16 mouse cellular contexts compared by ENCODE assay signal in genomic region chr13:99138351-99139255, GRCm38 (mm10). TPM values are rescaled to one million over a fixed set of nuclear protein-coding genes. Genes with fewer than 3 reads are reported as not detected.
DNase-seq lines count a peak whose midpoint lies in the region; ATAC-seq lines count a peak whose summit lies in the region.
"Had no signal": no experiment of that assay in that cellular context is flagged by ENCODE, and none has a peak within 500 bp of the region (broad histone marks: within the 10 kb centered on the region; RNA-seq: fewer than 3 reads in every experiment).

No protein-coding gene starts in this region.

- DNase-seq in adrenal gland, postnatal 14 days, result peak; percentile 51
- no peak for DNase-seq in adrenal gland, adult 8-10 months
- peak; percentile 16 for DNase-seq in heart, postnatal 4 days
- no peak for DNase-seq in heart, postnatal 36 days
- DNase-seq in neural tube, embryonic 10.5 days (ENCODE audit: extremely low spot score, low spot score), result no peak
- DNase-seq in layer of hippocampus, adult 11-12 months (ENCODE audit: low spot score), result no peak
- DNase-seq in lung, postnatal 4 days, result no peak
- DNase-seq: cerebellum, postnatal 25 days; thymus, postnatal 25 days had no signal

- no peak overlapping the region for H3K9ac ChIP-seq in neural tube, embryonic 15.5 days (replicated peaks)
- H3K9ac ChIP-seq: embryonic facial prominence, embryonic 13.5 days; lung, embryonic 15.5 days; midbrain, embryonic 12.5 days; neural tube, embryonic 13.5 days had no signal

- H3K4me1 ChIP-seq in neural tube, embryonic 15.5 days, result no peaks in the 10 kb centered on the region; the same call in 1 of the 2 replicates
- H3K4me1 ChIP-seq: embryonic facial prominence, embryonic 13.5 days; lung, embryonic 15.5 days; midbrain, embryonic 12.5 days; neural tube, embryonic 13.5 days had no signal

- peak; percentile 50; the same call in 1 of the 2 replicates for ATAC-seq in neural tube, embryonic 15.5 days (ENCODE audit: low FRiP score)

- WGBS in neural tube, embryonic 15.5 days, result 78% methylated on average over 12 of the region's 12 CpGs

- no peaks in the 10 kb centered on the region for H3K36me3 ChIP-seq in neural tube, embryonic 15.5 days
- H3K36me3 ChIP-seq: embryonic facial prominence, embryonic 13.5 days; lung, embryonic 15.5 days; midbrain, embryonic 12.5 days; neural tube, embryonic 13.5 days had no signal

- no peak overlapping the region for H3K4me3 ChIP-seq in neural tube, embryonic 15.5 days (replicated peaks)
- H3K4me3 ChIP-seq: embryonic facial prominence, embryonic 13.5 days; lung, embryonic 15.5 days; midbrain, embryonic 12.5 days; neural tube, embryonic 13.5 days had no signal

- H3K27ac ChIP-seq in neural tube, embryonic 15.5 days (replicated peaks), result peak overlapping the region; percentile 19
- H3K27ac ChIP-seq: embryonic facial prominence, embryonic 13.5 days; lung, embryonic 15.5 days; midbrain, embryonic 12.5 days; neural tube, embryonic 13.5 days had no signal

- H3K9me3 ChIP-seq in neural tube, embryonic 15.5 days (replicated peaks), result no peaks in the 10 kb centered on the region
- H3K9me3 ChIP-seq: embryonic facial prominence, embryonic 13.5 days; lung, embryonic 15.5 days; midbrain, embryonic 12.5 days; neural tube, embryonic 13.5 days had no signal

- H3K4me2 ChIP-seq in neural tube, embryonic 15.5 days, result no peak overlapping the region
- H3K4me2 ChIP-seq: embryonic facial prominence, embryonic 13.5 days; liver, embryonic 11.5 days; lung, embryonic 15.5 days; midbrain, embryonic 12.5 days; neural tube, embryonic 13.5 days had no signal

- intact Hi-C loops in heart, postnatal 36 days (cut with DNase I), result no loop called here

- no peaks in the 10 kb centered on the region for H3K27me3 ChIP-seq in neural tube, embryonic 15.5 days (replicated peaks)
- H3K27me3 ChIP-seq: embryonic facial prominence, embryonic 13.5 days; lung, embryonic 15.5 days; midbrain, embryonic 12.5 days; neural tube, embryonic 13.5 days had no signal

RNA-seq across cellular contexts. Expression of gene Zfp366, which starts 46.0 kb away (rescaled TPM):
- 10.3 and 12.3 TPM in 2 replicates for total RNA-seq in adrenal gland, postnatal 14 days (2021)
- 1 to 10 TPM; 3.6 to 6.7 (median 5.0) TPM for total RNA-seq in adrenal gland, adult 8-10 months (2022)
- 10 to 100 TPM in 1 of 2 experiments, 1 to 10 TPM in 1; 7.2 to 10.1 TPM for total RNA-seq in heart, postnatal 4 days (2021)
- 10 to 100 TPM in 1 of 2 experiments, 1 to 10 TPM in 1; 7.5 to 12.1 TPM for total RNA-seq in heart, postnatal 36 days (2021)
- 0.87 and 0.89 TPM in 2 replicates for polyA plus RNA-seq in neural tube, embryonic 15.5 days (2015; fragmentation: Nextera tagmentation; extraction: Ambion mirVana)
- total RNA-seq: MEL had no signal

Comparison
In these comparisons a context has a peak if more than half of its experiments do, and no peak if none do; other contexts are left out.
1. DNase-seq: peak in adrenal gland, postnatal 14 days (single experiment) and heart, postnatal 4 days (single experiment); none in adrenal gland, adult 8-10 months (single experiment), heart, postnatal 36 days (0 of 2), neural tube, embryonic 10.5 days (single experiment), layer of hippocampus, adult 11-12 months (single experiment) and lung, postnatal 4 days (0 of 2).